Mouse (Mus musculus): Measurements from ENCODE around the gene Ddr2. TPM values are rescaled to one million over a fixed set of nuclear protein-coding genes. Genes with fewer than 3 reads are reported as not detected.

The Ddr2 gene
- total RNA-seq, 2 experiments from 2014 or later: 5.7 to 6.8 TPM

Other genes with a start within 250 kb of the Ddr2 start
- gene Ccdc190, start 182.1 kb downstream of the Ddr2 start, total RNA-seq (2021): 10 to 100 TPM; 16.5 to 19.4 TPM
- 10 to 100 TPM; 15.7 to 19.4 TPM for gene Hsd17b7, start 141.5 kb downstream of the Ddr2 start, total RNA-seq (2021)
- 10 to 100 TPM; 62.3 to 65.9 TPM for gene Uap1, start 64.2 kb upstream of the Ddr2 start, total RNA-seq (2021)
- gene Uhmk1, start 104.6 kb upstream of the Ddr2 start, total RNA-seq (2021): 100 to 1,000 TPM; 146 TPM
- not detected for gene Sh2d1b2, start 122.0 kb upstream of the Ddr2 start, total RNA-seq (2021)
- not detected for gene Sh2d1b1, start 166.6 kb upstream of the Ddr2 start, total RNA-seq (2021)
- 1 to 10 TPM; 1.9 to 2.5 TPM for gene Gm7694, start 195.6 kb upstream of the Ddr2 start, total RNA-seq (2021)
- not detected for gene Spata46, start 198.0 kb upstream of the Ddr2 start, total RNA-seq (2021)